Mouse (Mus musculus) left cerebral cortex, adult 2 months (tissue): ENCODE data around the gene Tmem177. TPM values are rescaled to one million over a fixed set of nuclear protein-coding genes. Genes with fewer than 3 reads are reported as not detected.

Source experiments
- DNase-seq, 2 experiments: peaks; one replicate each; pipeline ENCODE4 v3.0.0; 2021 to 2022; ENCODE audit warnings: low spot score in 2 of 2, mixed read lengths in 1 of 2; ENCODE audit errors: extremely low spot score in 1 of 2
- H3K27ac ChIP-seq: fragments of 200-600 bp; 2 replicates; pipeline ENCODE4 v1.8.1; 2022
- H3K4me3 ChIP-seq: fragments of 200-600 bp; 2 replicates; pipeline ENCODE4 v1.8.1; 2022
- CTCF ChIP-seq: fragments of 200-600 bp; IDR thresholded peaks from 2 replicates; pipeline ENCODE4 v1.8.1; 2022; ENCODE audit warnings: antibody characterized with exemption, mild to moderate bottlenecking, moderate library complexity
- intact Hi-C: fragments of 180-260 bp; cut with DNase I; formaldehyde crosslinking; loops from one replicate; pipeline ENCODE4 v1.15.1; 2025
- long read RNA-seq, 2 experiments: library from polyadenylated mRNA; stranded (forward); transcript quantifications; one replicate each; pipeline ENCODE4 v2.0.0; 2021; ENCODE audit warnings: borderline mapping rate in 2 of 2
- total RNA-seq, 2 experiments: library from RNA; stranded (reverse); gene quantifications; 2 replicates each; pipeline ENCODE4 v1.2.3; 2021

Gene Tmem177
- total RNA-seq: 1 to 10 TPM; 7.7 to 8.1 TPM
- long read RNA-seq, experiment 1, transcript Tmem177-201 (2 exons, 3,341 nt): major isoform, 22 of 24 reads
- long read RNA-seq, experiment 1, partial matches to known transcripts: 0 of 24 reads
- long read RNA-seq, experiment 1, other reads (novel, unspliced or antisense): 2 of 24 reads
- long read RNA-seq, experiment 2, transcript Tmem177-201 (2 exons, 3,341 nt): major isoform, 10 of 12 reads
- long read RNA-seq, experiment 2, partial matches to known transcripts: 2 of 12 reads
- long read RNA-seq, experiment 2, other reads (novel, unspliced or antisense): 0 of 12 reads

GRCm38 (mm10) chr1:119912953-119913814 is at the start of gene Tmem177:
TSS of gene Tmem177 (minus strand) at chr1:119913208.
- TF ChIP-seq CTCF: no peak
- peak; percentile 90 to 92 for DNase-seq
- peak within 1 kb of the TSS; percentile 71 for H3K27ac ChIP-seq
- H3K4me3 ChIP-seq: peak within 1 kb of the TSS; percentile 66
- intact Hi-C loops: loop anchor here (2.0 kb wide), 1 partner anchor 76 kb away; the partner anchor contains the start of gene Ptpn4

GRCm38 (mm10) chr1:119959920-119960319 is 46.9 kb upstream of the Tmem177 start:
- intact Hi-C loops: no loop called here
- Histone ChIP-seq H3K4me3 (no peak overlapping the region), H3K27ac (no peak overlapping the region)
- TF ChIP-seq CTCF: no peak
- DNase-seq: no peak

- Histone ChIP-seq H3K4me3 (no peak overlapping the region), H3K27ac (no peak overlapping the region)
- DNase-seq: no peak
- TF ChIP-seq CTCF: no peak
- intact Hi-C loops: no loop called here
Measured at GRCm38 (mm10) chr1:119959464-119959863, 46.5 kb upstream of the Tmem177 start.

GRCm38 (mm10) chr1:119957716-119958222 is 44.8 kb upstream of the Tmem177 start:
- TF ChIP-seq CTCF: no peak
- DNase-seq: no peak
- intact Hi-C loops: no loop called here
- Histone ChIP-seq H3K4me3 (no peak overlapping the region), H3K27ac (no peak overlapping the region)

- Histone ChIP-seq H3K4me3 (no peak overlapping the region), H3K27ac (no peak overlapping the region)
- intact Hi-C loops: no loop called here
- DNase-seq: no peak
- TF ChIP-seq CTCF: no peak
Measured at GRCm38 (mm10) chr1:119954680-119955079, 41.7 kb upstream of the Tmem177 start.

- no peak overlapping the region for H3K4me3 ChIP-seq
- TF ChIP-seq CTCF: no peak
- H3K27ac ChIP-seq: no peak overlapping the region
- no peak for DNase-seq
- intact Hi-C loops: no loop called here
Measured at GRCm38 (mm10) chr1:119953456-119953855, 40.4 kb upstream of the Tmem177 start.

GRCm38 (mm10) chr1:119950086-119950485 is 37.1 kb upstream of the Tmem177 start:
- no peak for TF ChIP-seq CTCF
- intact Hi-C loops: no loop called here
- Histone ChIP-seq H3K4me3 (no peak overlapping the region), H3K27ac (no peak overlapping the region)
- no peak for DNase-seq

GRCm38 (mm10) chr1:119936861-119937260 is 23.9 kb upstream of the Tmem177 start:
- DNase-seq: no peak
- H3K27ac ChIP-seq: no peak overlapping the region
- TF ChIP-seq CTCF: no peak
- intact Hi-C loops: no loop called here
- no peak overlapping the region for H3K4me3 ChIP-seq

GRCm38 (mm10) chr1:119931421-119932150 is 18.6 kb upstream of the Tmem177 start:
- intact Hi-C loops: loop anchor here (2.0 kb wide), 1 partner anchor 383 kb away; no protein-coding TSS in a partner anchor

GRCm38 (mm10) chr1:119929715-119930114 is 16.7 kb upstream of the Tmem177 start:
- intact Hi-C loops: loop anchor here (1.0 to 10.0 kb wide), 4 partner anchors 111 to 472 kb away; no protein-coding TSS in a partner anchor
- DNase-seq: peak in 1 of 2 experiments; percentile 19
- Histone ChIP-seq H3K27ac (no peak overlapping the region), H3K4me3 (no peak overlapping the region)
- peak; percentile 75 for TF ChIP-seq CTCF

More at GRCm38 (mm10) chr1:119931421-119932150, 18.6 kb upstream of the Tmem177 start:
- Histone ChIP-seq H3K27ac (no peak overlapping the region), H3K4me3 (no peak overlapping the region)
- TF ChIP-seq CTCF: no peak
- DNase-seq: no peak

- intact Hi-C loops: no loop called here
- DNase-seq: no peak
- peak; percentile 58 for TF ChIP-seq CTCF
- Histone ChIP-seq H3K27ac (no peak overlapping the region), H3K4me3 (no peak overlapping the region)
Measured at GRCm38 (mm10) chr1:119919299-119919698, 6.3 kb upstream of the Tmem177 start.
